Mouse (Mus musculus): ENCODE results near the gene Dip2b.

GRCm38 (mm10) chr15:100061377-100061776 is 22.9 kb downstream of the Dip2b start:
- TF ChIP-seq CTCF (IDR thresholded peaks at IDR 0.05) = no peak
- no peak for TF ChIP-seq EP300 (IDR thresholded peaks at IDR 0.05; ENCODE audit: insufficient read depth, low read depth, low read length)
- TF ChIP-seq POLR2A (IDR thresholded peaks at IDR 0.05; ENCODE audit: insufficient read depth, low read depth, low read length) = no peak
